Mouse (Mus musculus) G1E (cell line): Measurements from ENCODE around the gene Cenpo.

Source experiments
- CTCF ChIP-seq: IDR thresholded peaks from 2 replicates; pipeline ENCODE4 v1.5.1; 2012; ENCODE audit warnings: low read depth, low read length, inconsistent platforms, mixed read lengths
- GATA1 ChIP-seq: IDR thresholded peaks from 2 replicates; pipeline ENCODE4 v1.6.1; 2012; ENCODE audit warnings: borderline replicate concordance, low read length, inconsistent platforms, mixed read lengths
- GATA2 ChIP-seq: IDR thresholded peaks from 2 replicates; pipeline ENCODE4 v1.6.1; 2012; ENCODE audit warnings: low read depth, low read length, inconsistent platforms, borderline replicate concordance

- TF ChIP-seq CTCF (no peak), GATA1 (no peak), GATA2 (no peak)
These were observed 1.3 kb downstream of the Cenpo start for GRCm38 (mm10) chr12:4232777-4233176.
